9 mouse cellular contexts compared by ENCODE assay signal in genomic region chr12:36313916-36314315, GRCm38 (mm10). TPM values are rescaled to one million over a fixed set of nuclear protein-coding genes. Genes with fewer than 3 reads are reported as not detected.
DNase-seq lines count a peak whose midpoint lies in the region; ATAC-seq lines count a peak whose summit lies in the region.
"Had no signal": no experiment of that assay in that cellular context is flagged by ENCODE, and none has a peak within 500 bp of the region (broad histone marks: within the 10 kb centered on the region; RNA-seq: fewer than 3 reads in every experiment).

Gene Sostdc1, plus strand, starts transcription at chr12:36314139.

- peak; percentile 4 for DNase-seq in gastrocnemius, postnatal 14 days
- DNase-seq in gastrocnemius, adult 18-20 months (ENCODE audit: low spot score): no peak
- peak; percentile 29 for DNase-seq in embryo, embryonic 9.5 days (ENCODE audit: extremely low spot score)
- peak; percentile 56 for DNase-seq in intestine, embryonic 14.5 days (ENCODE audit: low spot score)
- peak; percentile 89 for DNase-seq in midbrain, embryonic 11.5 days (ENCODE audit: low spot score, missing footprints)
- DNase-seq in right cerebral cortex, adult 18-20 months: no peak
- no peak for DNase-seq in testis, postnatal 10 days (ENCODE audit: low spot score)
- no peak for DNase-seq in left cerebral cortex, adult 18-20 months (ENCODE audit: low spot score in 2 of 2)

- H3K9me3 ChIP-seq in intestine, embryonic 14.5 days (ENCODE audit: control insufficient read depth, low read length): no peaks in the 10 kb centered on the region
- no peaks in the 10 kb centered on the region for H3K9me3 ChIP-seq in midbrain, embryonic 11.5 days (ENCODE audit: control insufficient read depth, low read length)

- H3K27ac ChIP-seq in intestine, embryonic 14.5 days (ENCODE audit: low read depth): no peak within 1 kb of the TSS
- no peak within 1 kb of the TSS for H3K27ac ChIP-seq in midbrain, embryonic 11.5 days (ENCODE audit: low read depth, low read length)

- intact Hi-C loops in gastrocnemius, postnatal 14 days (cut with DNase I; ENCODE audit: low total_unique reads): no loop called here

- no peak within 1 kb of the TSS for H3K9ac ChIP-seq in intestine, embryonic 14.5 days (ENCODE audit: low read length)
- no peak within 1 kb of the TSS for H3K9ac ChIP-seq in midbrain, embryonic 11.5 days (ENCODE audit: low read length)

- H3K27me3 ChIP-seq in intestine, embryonic 14.5 days (replicated peaks; ENCODE audit: control insufficient read depth, insufficient read depth, low read length): no peaks in the 10 kb centered on the region
- H3K27me3 ChIP-seq in midbrain, embryonic 11.5 days (ENCODE audit: control insufficient read depth, insufficient read depth, low read length): no peaks in the 10 kb centered on the region

- H3K4me3 ChIP-seq in intestine, embryonic 14.5 days (ENCODE audit: low read depth, low read length): 0 out of 2 replicates have a peak within 1 kb of the TSS, but pooled peaks have one; percentile 10
- no peak within 1 kb of the TSS for H3K4me3 ChIP-seq in midbrain, embryonic 11.5 days (ENCODE audit: low read depth, low read length)

- WGBS in intestine, embryonic 14.5 days: 12% methylated on average over 7 of the region's 7 CpGs
- 10% methylated on average over 7 of the region's 7 CpGs for WGBS in midbrain, embryonic 11.5 days

- H3K36me3 ChIP-seq in intestine, embryonic 14.5 days (ENCODE audit: control insufficient read depth, insufficient read depth, low read length): no peaks in the 10 kb centered on the region
- no peaks in the 10 kb centered on the region for H3K36me3 ChIP-seq in midbrain, embryonic 11.5 days (ENCODE audit: control insufficient read depth, insufficient read depth, low read length)

- H3K4me2 ChIP-seq in intestine, embryonic 14.5 days (ENCODE audit: low read length): peak within 1 kb of the TSS; percentile 32
- H3K4me2 ChIP-seq in midbrain, embryonic 11.5 days: peak within 1 kb of the TSS; percentile 24; the same call in 1 of the 2 replicates

- ATAC-seq in intestine, embryonic 14.5 days (replicated peaks; ENCODE audit: low FRiP score, low TSS enrichment, low read depth): no peak
- no peak for ATAC-seq in midbrain, embryonic 11.5 days (ENCODE audit: low FRiP score)

- H3K4me1 ChIP-seq in intestine, embryonic 14.5 days (replicated peaks; ENCODE audit: control insufficient read depth, insufficient read depth, low read length): peaks cover 11% of the 10 kb centered on the region
- no peaks in the 10 kb centered on the region for H3K4me1 ChIP-seq in midbrain, embryonic 11.5 days (ENCODE audit: control insufficient read depth, insufficient read depth, low read length)

RNA-seq across cellular contexts. Expression of gene Sostdc1, which starts in this region (rescaled TPM):
- total RNA-seq in gastrocnemius, postnatal 14 days (2021): 1 to 10 TPM in 1 of 2 experiments, under 1 TPM in 1; 0.49 to 3.1 TPM
- under 1 TPM; 0.12 to 0.16 TPM for total RNA-seq in gastrocnemius, adult 18-20 months (2021)
- polyA plus RNA-seq in intestine, embryonic 14.5 days (2014; fragmentation: Nextera tagmentation; extraction: Ambion mirVana): 4.6 and 5.3 TPM in 2 replicates
- 6.4 and 6.6 TPM in 2 replicates for polyA plus RNA-seq in midbrain, embryonic 11.5 days (2014; fragmentation: Nextera tagmentation; extraction: Ambion mirVana)
- 1 to 10 TPM; 1.1 to 1.4 TPM for total RNA-seq in left cerebral cortex, adult 18-20 months (2021)
- total RNA-seq: megakaryocyte progenitor cell, adult 5-6 weeks had no signal

Comparison
In these comparisons a context has a peak if more than half of its experiments do, and no peak if none do; other contexts are left out.
1. DNase-seq: peak in gastrocnemius, postnatal 14 days (single experiment), embryo, embryonic 9.5 days (single experiment), intestine, embryonic 14.5 days (single experiment) and midbrain, embryonic 11.5 days (single experiment); none in gastrocnemius, adult 18-20 months (single experiment), right cerebral cortex, adult 18-20 months (single experiment), testis, postnatal 10 days (single experiment) and left cerebral cortex, adult 18-20 months (0 of 2).